Mouse (Mus musculus) liver, embryonic 16.5 days (tissue): ENCODE measurements around the gene Notch4. TPM values are rescaled to one million over a fixed set of nuclear protein-coding genes. Genes with fewer than 3 reads are reported as not detected.
A peak's percentile ranks its signal among the peaks of the same experiment; 100 is the strongest.
"Not testable (repeated sequence)": the region's sequence is repeated elsewhere in the genome, so short reads cannot be mapped to it uniquely, and the experiment has no call there.

Experiments used
- ATAC-seq: fragments of 200-750 bp; cut with Nextera tagmentation; 2 replicates; pipeline ENCODE4 v1.8.0; 2017; ENCODE audit warnings: low read depth, mild to moderate bottlenecking, moderate number of reproducible peaks, moderate library complexity
- H3K27ac ChIP-seq: fragments of 300-500 bp; sonication (generic); 2 replicates; pipeline ENCODE4 v1.5.1; 2014; ENCODE audit warnings: mild to moderate bottlenecking, low read length
- H3K27me3 ChIP-seq: fragments of 300-500 bp; sonication (generic); 2 replicates; pipeline ENCODE4 v1.6.1; 2014; ENCODE audit warnings: low read depth, low read length, mixed read lengths; ENCODE audit not compliant: control insufficient read depth, insufficient read depth
- H3K36me3 ChIP-seq: fragments of 300-500 bp; sonication (generic); 2 replicates; pipeline ENCODE4 v1.6.1; 2014; ENCODE audit warnings: mild to moderate bottlenecking; ENCODE audit not compliant: control insufficient read depth, insufficient read depth
- H3K4me1 ChIP-seq: fragments of 300-500 bp; sonication (generic); 2 replicates; pipeline ENCODE4 v1.6.1; 2014; ENCODE audit warnings: low read depth, low read length, mixed read lengths; ENCODE audit not compliant: control insufficient read depth
- H3K4me2 ChIP-seq: fragments of 300-500 bp; sonication (generic); 2 replicates; pipeline ENCODE4 v1.6.1; 2014; ENCODE audit warnings: low read depth, low read length, mixed read lengths
- H3K4me3 ChIP-seq: fragments of 300-500 bp; sonication (generic); 2 replicates; pipeline ENCODE4 v1.5.1; 2014; ENCODE audit warnings: low read depth, mild to moderate bottlenecking, low read length
- H3K9ac ChIP-seq: fragments of 300-500 bp; sonication (generic); 2 replicates; pipeline ENCODE4 v1.6.1; 2014; ENCODE audit warnings: low read depth, low read length
- H3K9me3 ChIP-seq: fragments of 300-500 bp; sonication (generic); replicated peaks from 2 replicates; pipeline ENCODE4 v1.6.1; 2016; ENCODE audit warnings: low read length; ENCODE audit not compliant: control insufficient read depth
- WGBS: fragments of 180-500 bp; shearing (Covaris S2); extraction: QIAGEN DNeasy Blood & Tissue Kit; methylation state at CpG from one replicate; pipeline ENCODE4 v1.1.7; 2014; ENCODE audit not compliant: insufficient replicate concordance; 5-methylcytosine and 5-hydroxymethylcytosine counted together
- polyA plus RNA-seq: library from polyadenylated mRNA; unstranded; fragments of >200 nt; fragmentation: Nextera tagmentation; extraction: Ambion mirVana; gene quantifications from 2 replicates; pipeline ENCODE4 v1.2.1, GENCODE M21; 2015

The Notch4 gene
- polyA plus RNA-seq: 0.71 and 0.81 TPM in 2 replicates

DNA sequence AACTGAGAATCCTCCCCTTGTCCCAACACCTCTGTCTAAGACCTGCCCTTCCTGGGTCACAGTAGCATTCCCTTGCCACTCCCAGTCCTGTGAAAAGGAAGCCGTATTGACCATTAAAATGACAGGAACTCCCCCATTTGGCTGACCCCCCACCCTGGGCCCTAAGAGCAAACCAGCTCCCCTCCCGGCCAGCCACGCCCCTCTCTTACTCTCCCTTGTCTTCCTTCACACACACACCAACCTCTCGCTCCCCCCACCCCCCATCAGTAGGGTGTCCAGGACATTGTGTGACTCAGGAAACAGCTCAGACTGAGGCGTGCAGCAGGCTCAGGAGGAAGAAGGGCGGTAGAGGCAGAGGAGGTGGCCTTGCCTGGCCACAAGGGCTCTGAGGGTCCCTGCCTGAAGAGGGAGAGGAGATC, at the start of gene Notch4:
Gene Notch4, plus strand, starts transcription at position 266 of the 419 bp plus-strand sequence.
- Histone ChIP-seq H3K27me3 (no peaks in the 10 kb centered on the region; the same call in 1 of the 2 replicates), H3K4me2 (no peak within 1 kb of the TSS), H3K36me3 (no peaks in the 10 kb centered on the region), H3K4me1 (peaks cover 2% of the 10 kb centered on the region), H3K4me3 (no peak within 1 kb of the TSS), H3K9ac (no peak within 1 kb of the TSS), H3K27ac (peak within 1 kb of the TSS; percentile 41; the same call in 1 of the 2 replicates), H3K9me3 (no peaks in the 10 kb centered on the region)
- ATAC-seq: 0 out of 2 replicates have a peak, but pooled peaks have one; percentile 30
- 4% methylated on average over 6 of the region's 6 CpGs for WGBS

DNA sequence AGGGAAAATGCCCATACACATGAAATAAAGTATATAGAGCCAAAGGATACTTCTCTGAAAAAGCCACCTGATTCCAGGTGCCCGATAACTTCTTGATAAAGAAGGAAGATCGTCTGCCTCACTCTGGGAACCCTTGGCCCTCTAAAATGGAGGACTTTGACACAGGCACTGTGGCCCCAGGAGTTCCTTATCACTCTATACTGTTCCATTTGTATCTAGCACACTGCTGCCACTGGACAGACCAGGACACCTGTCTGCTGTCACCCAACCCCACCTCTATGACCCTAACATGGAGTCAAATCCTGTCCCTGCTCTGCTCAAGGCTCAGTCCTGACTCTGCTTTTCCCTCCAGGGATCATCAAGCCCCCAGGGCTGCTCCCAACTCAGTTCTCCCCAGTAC, 47.6 kb upstream of the Notch4 start:
- Histone ChIP-seq H3K27me3 (no peaks in the 10 kb centered on the region; the same call in 1 of the 2 replicates), H3K9me3 (no peaks in the 10 kb centered on the region), H3K9ac (no peak overlapping the region), H3K27ac (no peak overlapping the region), H3K4me3 (no peak overlapping the region), H3K4me2 (no peak overlapping the region), H3K36me3 (no peaks in the 10 kb centered on the region), H3K4me1 (no peaks in the 10 kb centered on the region)
- WGBS: 59% methylated on average over 2 of the region's 2 CpGs
- ATAC-seq: no peak

DNA sequence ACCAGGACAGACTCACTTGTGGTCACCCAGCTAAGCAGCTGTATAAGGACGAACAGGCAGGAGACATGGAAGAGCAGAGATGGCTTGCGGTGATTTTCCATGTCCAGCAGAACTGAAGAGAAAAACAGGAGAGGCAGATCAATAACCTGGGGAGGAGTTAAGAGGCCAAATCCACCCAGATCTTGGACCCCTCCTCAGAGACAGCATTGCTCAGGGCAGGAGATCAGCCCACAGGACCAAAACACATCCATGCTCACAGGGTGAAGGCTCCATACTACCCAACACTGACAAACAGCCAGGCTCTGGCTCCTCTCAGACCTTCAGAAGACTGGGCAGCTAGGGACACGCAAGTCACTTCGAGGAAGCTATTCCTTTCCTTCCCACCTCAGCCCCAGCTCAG, 46.8 kb upstream of the Notch4 start, which contains the start of gene Btnl6:
Gene Btnl6, minus strand, starts transcription at position 101 of the 400 bp plus-strand sequence.
- WGBS: 63% methylated on average over 4 of the region's 4 CpGs
- Histone ChIP-seq H3K9ac (no peak within 1 kb of the TSS), H3K4me1 (no peaks in the 10 kb centered on the region), H3K27me3 (no peaks in the 10 kb centered on the region; the same call in 1 of the 2 replicates), H3K4me3 (no peak within 1 kb of the TSS), H3K36me3 (no peaks in the 10 kb centered on the region), H3K9me3 (no peaks in the 10 kb centered on the region), H3K27ac (no peak within 1 kb of the TSS), H3K4me2 (no peak within 1 kb of the TSS)
- ATAC-seq: no peak

DNA sequence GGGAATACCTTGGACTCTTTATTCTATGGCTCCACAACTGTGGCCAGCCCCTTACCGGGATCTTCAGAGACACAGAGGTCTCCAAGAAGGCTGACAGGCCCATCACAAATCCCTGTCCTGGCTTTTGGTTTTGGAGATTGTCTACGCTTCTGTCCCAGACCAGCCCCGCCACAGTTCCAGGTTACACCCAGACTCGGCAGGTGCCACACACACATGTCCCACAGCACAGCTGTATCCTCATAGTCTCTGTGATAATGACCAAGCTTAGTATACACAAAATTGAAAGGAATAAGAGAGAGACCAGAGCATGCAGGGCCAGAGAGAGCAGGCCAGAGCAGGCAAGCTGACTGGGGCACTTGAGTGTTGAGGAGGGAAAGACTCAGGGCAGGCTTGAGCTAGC, 46.3 kb upstream of the Notch4 start:
- Histone ChIP-seq H3K27me3 (no peaks in the 10 kb centered on the region; the same call in 1 of the 2 replicates), H3K4me2 (no peak overlapping the region), H3K9ac (no peak overlapping the region), H3K27ac (no peak overlapping the region), H3K36me3 (no peaks in the 10 kb centered on the region), H3K9me3 (no peaks in the 10 kb centered on the region), H3K4me3 (no peak overlapping the region), H3K4me1 (no peaks in the 10 kb centered on the region)
- 68% methylated on average over 4 of the region's 4 CpGs for WGBS
- no peak for ATAC-seq

DNA sequence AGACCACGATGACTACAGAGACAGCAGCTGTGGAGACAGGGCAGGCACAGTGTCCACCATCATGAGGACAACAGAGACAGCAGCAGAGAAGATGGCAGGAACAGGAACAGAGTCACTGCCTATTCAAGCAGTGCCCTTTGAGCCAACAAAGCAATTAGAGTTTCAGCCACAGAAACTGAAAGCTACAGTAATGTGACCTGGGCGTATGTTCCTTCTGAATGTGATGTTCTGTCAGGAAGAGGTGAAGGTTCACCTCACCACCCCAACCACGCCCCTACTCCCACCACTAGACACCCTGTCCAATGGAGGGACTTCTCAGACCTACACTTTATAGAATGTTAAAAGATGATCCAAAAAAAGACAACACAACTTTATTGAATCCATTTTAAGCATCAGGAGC, 45.5 kb upstream of the Notch4 start:
- not testable (repeated sequence) for H3K9ac ChIP-seq, ATAC-seq, H3K27me3 ChIP-seq, H3K4me1 ChIP-seq, H3K4me2 ChIP-seq, H3K9me3 ChIP-seq, H3K36me3 ChIP-seq, H3K27ac ChIP-seq, H3K4me3 ChIP-seq
- 42% methylated on average over 3 of the region's 3 CpGs for WGBS

DNA sequence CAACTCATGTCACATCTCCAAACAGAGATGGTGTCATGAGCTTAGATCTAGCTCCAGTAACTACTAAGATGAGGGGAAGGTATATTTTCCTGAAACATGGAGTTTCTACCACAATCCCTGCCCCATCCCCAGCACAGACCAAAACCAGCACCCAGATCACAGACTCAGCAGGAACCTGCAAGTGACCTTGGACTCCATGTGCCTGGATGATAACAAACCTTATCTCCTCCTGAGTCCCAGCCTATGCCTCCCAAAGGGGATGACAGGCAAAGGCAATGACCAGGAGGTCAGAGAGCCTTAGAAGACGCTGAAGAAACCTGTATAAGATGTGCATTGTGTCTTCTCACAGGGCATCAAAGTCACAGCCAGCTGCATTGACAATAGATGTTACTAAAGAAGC, 45.1 kb upstream of the Notch4 start:
- no peak for ATAC-seq
- WGBS: 15% methylated on average over 1 of the region's 1 CpGs
- Histone ChIP-seq H3K27ac (no peak overlapping the region), H3K4me2 (no peak overlapping the region), H3K4me3 (no peak overlapping the region), H3K9me3 (no peaks in the 10 kb centered on the region), H3K4me1 (no peaks in the 10 kb centered on the region), H3K9ac (no peak overlapping the region), H3K36me3 (no peaks in the 10 kb centered on the region), H3K27me3 (no peaks in the 10 kb centered on the region; the same call in 1 of the 2 replicates)

DNA sequence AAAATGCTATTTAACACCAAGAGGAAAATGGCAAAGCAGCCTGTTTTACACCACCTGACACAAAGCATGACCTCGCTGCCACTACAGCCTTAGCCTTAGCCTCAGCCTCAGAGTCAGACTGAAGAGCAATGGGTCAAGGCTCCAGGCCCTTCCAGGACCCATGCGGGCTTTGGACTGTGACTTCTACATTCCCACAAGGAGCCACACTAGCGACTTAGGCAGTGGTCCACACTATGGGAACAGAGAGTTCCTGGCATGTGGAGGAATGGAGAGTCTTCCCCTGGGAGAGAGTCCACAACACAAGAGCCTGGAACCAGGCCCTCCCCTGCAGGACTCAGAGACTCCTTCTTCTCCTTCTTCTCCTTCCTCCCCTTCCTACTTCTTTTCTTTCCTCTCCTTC, 31.4 kb upstream of the Notch4 start:
- Histone ChIP-seq H3K27me3 (no peaks in the 10 kb centered on the region), H3K4me1 (no peaks in the 10 kb centered on the region), H3K27ac (no peak overlapping the region), H3K4me3 (no peak overlapping the region), H3K9ac (no peak overlapping the region), H3K9me3 (no peaks in the 10 kb centered on the region), H3K36me3 (no peaks in the 10 kb centered on the region), H3K4me2 (no peak overlapping the region)
- WGBS: 65% methylated on average over 3 of the region's 3 CpGs
- ATAC-seq: no peak

DNA sequence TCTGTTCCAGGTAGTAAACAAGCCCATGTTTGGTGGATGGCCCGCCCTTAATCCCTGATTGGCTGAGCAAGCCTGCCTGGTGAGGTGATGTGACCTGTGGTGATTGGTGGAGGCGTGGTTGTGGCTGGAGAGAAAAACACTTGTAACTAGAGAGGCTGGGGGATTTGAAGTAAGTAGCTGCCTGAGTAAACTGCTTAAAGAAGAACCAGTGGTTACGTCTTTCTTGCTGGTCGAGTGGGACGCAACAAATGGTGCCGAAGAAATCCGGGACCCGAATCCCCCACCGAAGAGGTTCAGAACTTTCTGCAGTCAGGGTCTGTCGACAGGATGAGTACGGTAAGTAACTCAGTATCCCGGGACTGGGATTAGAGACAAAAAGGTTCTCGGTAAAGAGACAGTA, 20.5 kb upstream of the Notch4 start:
- 85% methylated on average over 12 of the region's 13 CpGs for WGBS
- not testable (repeated sequence) for H3K4me3 ChIP-seq, H3K9me3 ChIP-seq, H3K36me3 ChIP-seq, H3K4me2 ChIP-seq, H3K27ac ChIP-seq, H3K9ac ChIP-seq, H3K27me3 ChIP-seq, H3K4me1 ChIP-seq, ATAC-seq

DNA sequence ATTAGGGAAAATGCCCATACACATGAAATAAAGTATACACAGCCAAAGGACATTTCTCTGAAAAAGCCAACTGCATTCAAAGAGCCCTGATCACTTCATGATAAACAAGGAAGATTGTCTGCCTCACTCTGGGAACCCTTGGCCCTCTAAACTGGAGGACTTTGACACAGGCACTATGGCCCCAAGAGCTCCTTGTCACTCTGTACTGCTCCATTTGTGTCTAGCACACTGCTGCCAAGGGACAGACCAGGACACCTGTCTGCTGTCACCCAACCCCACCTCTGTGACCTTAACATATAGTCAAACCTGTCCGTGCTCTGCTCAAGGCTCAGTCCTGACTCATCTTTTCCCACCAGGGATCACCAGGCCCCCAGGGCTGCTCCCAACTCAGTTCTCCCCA, 17.3 kb upstream of the Notch4 start:
- Histone ChIP-seq H3K4me1 (no peaks in the 10 kb centered on the region), H3K4me3 (no peak overlapping the region), H3K36me3 (no peaks in the 10 kb centered on the region), H3K9me3 (no peaks in the 10 kb centered on the region), H3K9ac (no peak overlapping the region), H3K27me3 (no peaks in the 10 kb centered on the region), H3K4me2 (no peak overlapping the region), H3K27ac (no peak overlapping the region)
- no peak for ATAC-seq
- 74% methylated on average over 1 of the region's 1 CpGs for WGBS
